Mouse (Mus musculus) subcutaneous adipose tissue, adult 2 months (tissue): ENCODE data around the gene Epb41l5. TPM values are rescaled to one million over a fixed set of nuclear protein-coding genes. Genes with fewer than 3 reads are reported as not detected.

Experiments used
- polyA plus RNA-seq: library from polyadenylated mRNA; depleted of rRNA; stranded (reverse); fragments of >200 nt; gene quantifications from 2 replicates; pipeline ENCODE4 v1.2.3, GENCODE M21; 2012; ENCODE audit warnings: low replicate concordance; rRNA removed

The Epb41l5 gene
- 3.5 and 10.9 TPM in 2 replicates for polyA plus RNA-seq

GRCm38 (mm10) chr1:119648205-119649111 is at the start of gene Epb41l5:
Gene Epb41l5, minus strand, starts transcription at chr1:119649000.

GRCm38 (mm10) chr1:119525689-119526591 is 122.9 kb downstream of the Epb41l5 start, which contains the start of gene Tmem185b:
Gene Tmem185b, plus strand, starts transcription at chr1:119526160.

GRCm38 (mm10) chr1:119504260-119505062 is 144.3 kb downstream of the Epb41l5 start, which contains the start of gene Ralb:
Gene Ralb, minus strand, starts transcription at chr1:119504794.

Other genes with a start within 250 kb of the Epb41l5 start
- 33.9 and 39.0 TPM in 2 replicates for gene Inhbb, start 226.8 kb downstream of the Epb41l5 start, polyA plus RNA-seq
- gene Ralb, start 144.2 kb downstream of the Epb41l5 start, polyA plus RNA-seq = 54.0 and 57.9 TPM in 2 replicates
- 19.4 and 27.2 TPM in 2 replicates for gene Tmem185b, start 122.8 kb downstream of the Epb41l5 start, polyA plus RNA-seq
- gene Ptpn4, start 188.6 kb upstream of the Epb41l5 start, polyA plus RNA-seq = 4.6 and 6.6 TPM in 2 replicates